ENCODE assay signal across 8 mouse cellular contexts in the genomic region with DNA sequence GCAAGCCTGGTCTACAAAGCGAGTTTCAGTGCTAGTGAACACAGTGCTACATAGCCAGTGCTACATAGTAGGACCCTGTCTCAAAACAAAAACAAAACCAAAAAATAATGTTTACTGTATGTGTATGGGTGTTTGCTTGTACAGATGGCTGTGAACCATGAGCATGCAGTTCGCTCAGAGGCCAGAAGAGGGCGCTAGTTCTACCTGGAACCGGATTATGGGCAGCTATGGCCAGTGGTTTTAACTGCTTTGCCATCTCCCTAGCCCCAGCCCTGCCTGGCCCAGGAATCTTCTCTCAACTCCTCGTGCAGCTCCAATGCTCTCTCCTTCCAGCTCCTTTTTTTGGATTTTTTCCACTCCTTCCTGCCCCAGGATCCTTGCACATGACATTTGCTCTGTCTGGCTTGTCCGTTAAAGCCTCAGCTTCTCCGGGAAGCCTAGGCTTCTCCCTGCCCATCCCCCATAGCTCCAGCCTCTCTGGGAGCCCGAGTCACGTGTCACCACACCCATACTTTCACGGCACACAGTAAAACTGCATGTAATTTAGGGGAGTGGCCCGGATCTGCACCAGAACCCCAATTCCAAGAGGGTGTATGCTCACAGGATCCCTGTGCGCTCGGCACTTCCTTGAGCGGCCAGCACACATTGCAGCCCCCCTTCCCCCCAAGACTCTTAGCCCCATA. TPM values are rescaled to one million over a fixed set of nuclear protein-coding genes. Genes with fewer than 3 reads are reported as not detected.
DNase-seq lines count a peak whose midpoint lies in the region; ATAC-seq and TF ChIP-seq lines count a peak whose summit lies in the region.

No protein-coding gene starts in this region.

- ATAC-seq in limb, embryonic 11.5 days (ENCODE audit: insufficient number of reproducible peaks, low FRiP score, low TSS enrichment, low read depth) = no peak
- ATAC-seq in midbrain, embryonic 15.5 days (replicated peaks) = no peak

- H3K36me3 ChIP-seq in E14TG2a.4 (ENCODE audit: insufficient read depth, low read length) = no peaks in the 10 kb centered on the region
- H3K36me3 ChIP-seq in limb, embryonic 11.5 days (ENCODE audit: control insufficient read depth, insufficient read depth, low read length) = no peaks in the 10 kb centered on the region
- H3K36me3 ChIP-seq in midbrain, embryonic 15.5 days (replicated peaks) = no peaks in the 10 kb centered on the region

- 78% methylated on average over 14 of the region's 14 CpGs for WGBS in limb, embryonic 11.5 days
- WGBS in midbrain, embryonic 15.5 days = 83% methylated on average over 14 of the region's 14 CpGs

- no peak overlapping the region for H3K4me2 ChIP-seq in limb, embryonic 11.5 days (ENCODE audit: low read depth, severe bottlenecking)
- no peak overlapping the region for H3K4me2 ChIP-seq in midbrain, embryonic 15.5 days

- DNase-seq in layer of hippocampus, adult 2 months (ENCODE audit: low spot score in 2 of 2) = no peak
- no peak for DNase-seq in layer of hippocampus, adult 9-10 months (ENCODE audit: low spot score)
- peak; percentile 96 for DNase-seq in R1 (ENCODE audit: low read depth, low spot score)
- peak; percentile 49 for DNase-seq in limb, embryonic 11.5 days (ENCODE audit: low spot score)
- DNase-seq in right cerebral cortex, postnatal 4 days = no peak
- no peak for DNase-seq in gastrocnemius, postnatal 10 days

- peak; percentile 63 for TF ChIP-seq CTCF in layer of hippocampus, adult 2 months (conservative IDR thresholded peaks at IDR 0.05)
- peak; percentile 98 for TF ChIP-seq CTCF in E14TG2a.4 (conservative IDR thresholded peaks at IDR 0.05; ENCODE audit: low read length)

- H3K9ac ChIP-seq in limb, embryonic 11.5 days (ENCODE audit: low read length) = peak overlapping the region; percentile 39; the same call in 1 of the 2 replicates
- H3K9ac ChIP-seq in midbrain, embryonic 15.5 days = no peak overlapping the region

- no peak overlapping the region for H3K27ac ChIP-seq in layer of hippocampus, adult 2 months
- H3K27ac ChIP-seq in limb, embryonic 11.5 days (replicated peaks; ENCODE audit: low read depth, low read length) = peak overlapping the region; percentile 75; the same call in 1 of the 2 replicates
- H3K27ac ChIP-seq in midbrain, embryonic 15.5 days = no peak overlapping the region

- no peaks in the 10 kb centered on the region for H3K9me3 ChIP-seq in E14TG2a.4 (ENCODE audit: low read length)
- H3K9me3 ChIP-seq in limb, embryonic 11.5 days (ENCODE audit: control insufficient read depth, low read length) = no peaks in the 10 kb centered on the region; the same call in 1 of the 2 replicates
- no peaks in the 10 kb centered on the region for H3K9me3 ChIP-seq in midbrain, embryonic 15.5 days

- no peak overlapping the region for H3K4me3 ChIP-seq in layer of hippocampus, adult 2 months
- H3K4me3 ChIP-seq in E14TG2a.4 (replicated peaks; ENCODE audit: low read length) = peak overlapping the region; percentile 68
- no peak overlapping the region for H3K4me3 ChIP-seq in limb, embryonic 11.5 days (ENCODE audit: low read depth, low read length)
- no peak overlapping the region for H3K4me3 ChIP-seq in midbrain, embryonic 15.5 days

- no peaks in the 10 kb centered on the region for H3K27me3 ChIP-seq in E14TG2a.4 (ENCODE audit: insufficient read depth, low read length)
- no peaks in the 10 kb centered on the region for H3K27me3 ChIP-seq in limb, embryonic 11.5 days (ENCODE audit: control insufficient read depth, insufficient read depth, low read length)
- H3K27me3 ChIP-seq in midbrain, embryonic 15.5 days (replicated peaks) = no peaks in the 10 kb centered on the region

- peaks cover 92% of the 10 kb centered on the region for H3K4me1 ChIP-seq in E14TG2a.4 (replicated peaks; ENCODE audit: low read depth, low read length)
- peaks cover 9% of the 10 kb centered on the region for H3K4me1 ChIP-seq in limb, embryonic 11.5 days (ENCODE audit: control insufficient read depth, insufficient read depth, low read length)
- H3K4me1 ChIP-seq in midbrain, embryonic 15.5 days = no peaks in the 10 kb centered on the region

RNA-seq across cellular contexts. Expression of a gene that starts 9.2 kb away (rescaled TPM):
- 1 to 10 TPM; 2.6 to 3.6 TPM for total RNA-seq in layer of hippocampus, adult 2 months (2021)
- polyA plus RNA-seq in limb, embryonic 11.5 days (2014; fragmentation: Nextera tagmentation; extraction: Ambion mirVana) = 2.5 and 3.0 TPM in 2 replicates
- polyA plus RNA-seq in midbrain, embryonic 15.5 days (2015; fragmentation: Nextera tagmentation; extraction: Ambion mirVana) = 0.78 and 0.80 TPM in 2 replicates
- 1 to 10 TPM; 6.3 to 7.2 TPM for total RNA-seq in gastrocnemius, postnatal 10 days (2021)

RNA-seq across cellular contexts. Expression of a gene that starts 19.1 kb away (rescaled TPM):
- total RNA-seq in layer of hippocampus, adult 2 months (2021) = 10 to 100 TPM; 12.7 to 14.3 TPM
- 10.9 and 15.6 TPM in 2 replicates for polyA plus RNA-seq in limb, embryonic 11.5 days (2014; fragmentation: Nextera tagmentation; extraction: Ambion mirVana)
- 3.5 and 4.2 TPM in 2 replicates for polyA plus RNA-seq in midbrain, embryonic 15.5 days (2015; fragmentation: Nextera tagmentation; extraction: Ambion mirVana)
- total RNA-seq in gastrocnemius, postnatal 10 days (2021) = 10 to 100 TPM; 26.5 to 30.5 TPM

Comparison
In these comparisons a context has a peak if more than half of its experiments do, and no peak if none do; other contexts are left out.
1. DNase-seq: peak in R1 (single experiment) and limb, embryonic 11.5 days (single experiment); none in layer of hippocampus, adult 2 months (0 of 2), layer of hippocampus, adult 9-10 months (single experiment), right cerebral cortex, postnatal 4 days (single experiment) and gastrocnemius, postnatal 10 days (single experiment).